Mouse (Mus musculus): ENCODE data around the gene Angpt4.

- no peak for TF ChIP-seq GATA1 (IDR thresholded peaks at IDR 0.05; ENCODE audit: borderline replicate concordance, low read length)
- no peak for TF ChIP-seq FLI1 (IDR thresholded peaks at IDR 0.05; ENCODE audit: low read length)
Measured at GRCm38 (mm10) chr2:151925715-151926114, 14.7 kb downstream of the Angpt4 start.

Data from megakaryocyte, embryonic 14.5 days (primary cell).